Comparison of ENCODE assay signal across 26 mouse cellular contexts in genomic region chr2:92367383-92368029, GRCm38 (mm10). TPM values are rescaled to one million over a fixed set of nuclear protein-coding genes. Genes with fewer than 3 reads are reported as not detected.
DNase-seq lines count a peak whose midpoint lies in the region; ATAC-seq and TF ChIP-seq lines count a peak whose summit lies in the region.
"Had no signal": no experiment of that assay in that cellular context is flagged by ENCODE, and none has a peak within 500 bp of the region (broad histone marks: within the 10 kb centered on the region; RNA-seq: fewer than 3 reads in every experiment).

No protein-coding gene starts in this region.

- peaks cover 59% of the 10 kb centered on the region for H3K27me3 ChIP-seq in liver, embryonic 12.5 days (replicated peaks)
- H3K27me3 ChIP-seq in E14TG2a.4 (ENCODE audit: insufficient read depth, low read length), result peaks cover 14% of the 10 kb centered on the region
- H3K27me3 ChIP-seq in hindbrain, embryonic 14.5 days (ENCODE audit: control insufficient read depth, insufficient read depth, low read length), result peaks cover 25% of the 10 kb centered on the region

- no peak overlapping the region for H3K4me2 ChIP-seq in liver, embryonic 12.5 days
- no peak overlapping the region for H3K4me2 ChIP-seq in hindbrain, embryonic 14.5 days (replicated peaks)
- H3K4me2 ChIP-seq: embryonic facial prominence, embryonic 13.5 days; forebrain, embryonic 12.5 days; hindbrain, embryonic 13.5 days; limb, embryonic 12.5 days; lung, embryonic 15.5 days; midbrain, embryonic 15.5 days; neural tube, embryonic 13.5 days; stomach, embryonic 15.5 days had no signal

- TF ChIP-seq CTCF in E14TG2a.4 (conservative IDR thresholded peaks at IDR 0.05; ENCODE audit: low read length), result no peak
- no peak for TF ChIP-seq CTCF in gastrocnemius, adult 2 months (IDR thresholded peaks at IDR 0.05)

- peak; percentile 19 for DNase-seq in cerebellum, adult 11-12 months
- no peak for DNase-seq in cerebellum, adult 18-20 months
- peak; percentile 31 for DNase-seq in liver
- peak; percentile 49 to 74 for DNase-seq in kidney, postnatal 36 days
- no peak for DNase-seq in gastrocnemius, adult 2 months
- no peak for DNase-seq in hindbrain, embryonic 14.5 days (ENCODE audit: low spot score)
- DNase-seq: cerebellum, adult 11 months; cerebellum, postnatal 36 days; embryo, embryonic 11 days; gastrocnemius, postnatal 36 days; thymus, adult 18-20 months had no signal

- H3K36me3 ChIP-seq in liver, embryonic 12.5 days, result 0 out of 2 replicates have a peak, but pooled peaks cover 4% of the 10 kb centered on the region
- peaks cover 56% of the 10 kb centered on the region for H3K36me3 ChIP-seq in E14TG2a.4 (ENCODE audit: insufficient read depth, low read length)
- H3K36me3 ChIP-seq in hindbrain, embryonic 14.5 days (replicated peaks; ENCODE audit: control insufficient read depth, insufficient read depth), result peaks cover 11% of the 10 kb centered on the region; the same call in 1 of the 2 replicates

- intact Hi-C loops in gastrocnemius, adult 2 months (cut with DNase I), result no loop called here

- H3K9me3 ChIP-seq in liver, embryonic 12.5 days (replicated peaks), result no peaks in the 10 kb centered on the region
- no peaks in the 10 kb centered on the region for H3K9me3 ChIP-seq in E14TG2a.4 (ENCODE audit: low read length)
- no peaks in the 10 kb centered on the region for H3K9me3 ChIP-seq in hindbrain, embryonic 14.5 days (ENCODE audit: control insufficient read depth, low read length)
- H3K9me3 ChIP-seq: embryonic facial prominence, embryonic 13.5 days; forebrain, embryonic 12.5 days; hindbrain, embryonic 13.5 days; limb, embryonic 12.5 days; lung, embryonic 15.5 days; midbrain, embryonic 15.5 days; neural tube, embryonic 13.5 days; stomach, embryonic 15.5 days had no signal

- H3K4me3 ChIP-seq in liver, embryonic 12.5 days, result no peak overlapping the region
- peak overlapping the region; percentile 61 for H3K4me3 ChIP-seq in E14TG2a.4 (replicated peaks; ENCODE audit: low read length)
- H3K4me3 ChIP-seq in gastrocnemius, adult 2 months, result no peak overlapping the region
- no peak overlapping the region for H3K4me3 ChIP-seq in hindbrain, embryonic 14.5 days (replicated peaks; ENCODE audit: low read length)
- H3K4me3 ChIP-seq: embryonic facial prominence, embryonic 13.5 days; erythroblast, embryonic 14.5 days; forebrain, embryonic 12.5 days; hindbrain, embryonic 13.5 days; limb, embryonic 12.5 days; lung, embryonic 15.5 days; midbrain, embryonic 15.5 days; myocyte; neural tube, embryonic 13.5 days; stomach, embryonic 15.5 days had no signal

- no peak overlapping the region for H3K27ac ChIP-seq in liver, embryonic 12.5 days
- H3K27ac ChIP-seq in gastrocnemius, adult 2 months, result no peak overlapping the region
- H3K27ac ChIP-seq in hindbrain, embryonic 14.5 days, result no peak overlapping the region
- H3K27ac ChIP-seq: embryonic facial prominence, embryonic 13.5 days; forebrain, embryonic 12.5 days; hindbrain, embryonic 13.5 days; kidney, postnatal 0 days; limb, embryonic 12.5 days; liver, embryonic 14.5 days; lung, embryonic 15.5 days; midbrain, embryonic 15.5 days; neural tube, embryonic 13.5 days; stomach, embryonic 15.5 days had no signal

- WGBS in liver, embryonic 12.5 days (ENCODE audit: insufficient replicate concordance), result 25% methylated on average over 20 of the region's 20 CpGs
- WGBS in hindbrain, embryonic 14.5 days, result 48% methylated on average over 20 of the region's 20 CpGs

- no peak overlapping the region for H3K9ac ChIP-seq in liver, embryonic 12.5 days
- no peak overlapping the region for H3K9ac ChIP-seq in hindbrain, embryonic 14.5 days
- H3K9ac ChIP-seq: embryonic facial prominence, embryonic 13.5 days; forebrain, embryonic 12.5 days; hindbrain, embryonic 13.5 days; limb, embryonic 12.5 days; liver, embryonic 14.5 days; lung, embryonic 15.5 days; midbrain, embryonic 15.5 days; neural tube, embryonic 13.5 days; stomach, embryonic 15.5 days had no signal

- H3K4me1 ChIP-seq in liver, embryonic 12.5 days, result peaks cover 19% of the 10 kb centered on the region
- H3K4me1 ChIP-seq in E14TG2a.4 (replicated peaks; ENCODE audit: low read depth, low read length), result peaks cover 63% of the 10 kb centered on the region
- H3K4me1 ChIP-seq in hindbrain, embryonic 14.5 days (replicated peaks; ENCODE audit: control insufficient read depth, insufficient read depth, low read length), result peaks cover 18% of the 10 kb centered on the region

- ATAC-seq in liver, embryonic 12.5 days, result no peak
- no peak for ATAC-seq in hindbrain, embryonic 14.5 days (ENCODE audit: low FRiP score)
- ATAC-seq: inflammation-experienced regulatory T-cells, adult 6 months; midbrain, embryonic 15.5 days had no signal

RNA-seq across cellular contexts. Expression of gene Pex16, which starts 7.0 kb away (rescaled TPM):
- 20.1 and 21.2 TPM in 2 replicates for polyA plus RNA-seq in liver, embryonic 12.5 days (2016; fragmentation: Nextera tagmentation; extraction: Ambion mirVana)
- 10 to 100 TPM; 15.9 to 19.5 TPM for total RNA-seq in gastrocnemius, adult 2 months (2021)
- 32.7 TPM in 2 replicates for polyA plus RNA-seq in hindbrain, embryonic 14.5 days (2014; fragmentation: Nextera tagmentation; extraction: Ambion mirVana)

RNA-seq across cellular contexts. Expression of gene Large2, which starts 7.2 kb away (rescaled TPM):
- polyA plus RNA-seq in liver, embryonic 12.5 days (2016; fragmentation: Nextera tagmentation; extraction: Ambion mirVana), result 1.8 and 2.0 TPM in 2 replicates
- total RNA-seq in gastrocnemius, adult 2 months (2021), result under 1 TPM in 1 of 2 experiments, not detected in 1; 0.64 TPM
- 2.0 and 2.4 TPM in 2 replicates for polyA plus RNA-seq in hindbrain, embryonic 14.5 days (2014; fragmentation: Nextera tagmentation; extraction: Ambion mirVana)
- polyA plus RNA-seq: erythroblast, embryonic 14.5 days had no signal

RNA-seq across cellular contexts. Expression of gene 1700029I15Rik, which starts 14.8 kb away (rescaled TPM):
- polyA plus RNA-seq in liver, embryonic 12.5 days (2016; fragmentation: Nextera tagmentation; extraction: Ambion mirVana), result 1.1 and 1.4 TPM in 2 replicates
- 1 to 10 TPM in 1 of 2 experiments, under 1 TPM in 1; 0.69 to 1.1 TPM for total RNA-seq in gastrocnemius, adult 2 months (2021)
- polyA plus RNA-seq in hindbrain, embryonic 14.5 days (2014; fragmentation: Nextera tagmentation; extraction: Ambion mirVana), result 2.9 and 4.2 TPM in 2 replicates

RNA-seq across cellular contexts. Expression of gene Mapk8ip1, which starts 33.6 kb away (rescaled TPM):
- 4.6 and 4.7 TPM in 2 replicates for polyA plus RNA-seq in liver, embryonic 12.5 days (2016; fragmentation: Nextera tagmentation; extraction: Ambion mirVana)
- total RNA-seq in gastrocnemius, adult 2 months (2021), result 1 to 10 TPM; 3.0 to 3.9 TPM
- polyA plus RNA-seq in hindbrain, embryonic 14.5 days (2014; fragmentation: Nextera tagmentation; extraction: Ambion mirVana), result 68.8 and 74.5 TPM in 2 replicates

Comparison
In these comparisons a context has a peak if more than half of its experiments do, and no peak if none do; other contexts are left out.
1. DNase-seq: peak in cerebellum, adult 11-12 months (single experiment), liver (single experiment) and kidney, postnatal 36 days (2 of 2); none in cerebellum, adult 18-20 months (0 of 2), gastrocnemius, adult 2 months (single experiment) and hindbrain, embryonic 14.5 days (single experiment).